Mouse (Mus musculus): ENCODE measurements around the gene Akap9.
"Not testable (repeated sequence)": the region's sequence is repeated elsewhere in the genome, so short reads cannot be mapped to it uniquely, and the experiment has no call there.

Akap9 gene

GRCm38 (mm10) chr5:3969114-3969513 is 41.3 kb downstream of the Akap9 start:
- no peak for DNase-seq (ENCODE audit: low spot score in 2 of 2)

- no peak for DNase-seq (ENCODE audit: low spot score in 2 of 2)
Measured at GRCm38 (mm10) chr5:3970936-3971335, 43.1 kb downstream of the Akap9 start.

GRCm38 (mm10) chr5:3973764-3974163 is 45.9 kb downstream of the Akap9 start:
- no peak for DNase-seq (ENCODE audit: low spot score in 2 of 2)

- DNase-seq (ENCODE audit: low spot score in 2 of 2), result no peak
Measured at GRCm38 (mm10) chr5:3974896-3975295, 47.0 kb downstream of the Akap9 start.

GRCm38 (mm10) chr5:3976111-3976510 is 48.3 kb downstream of the Akap9 start:
- no peak for DNase-seq (ENCODE audit: low spot score in 2 of 2)

- DNase-seq (ENCODE audit: low spot score in 2 of 2), result no peak
Measured at GRCm38 (mm10) chr5:3977904-3978303, 50.0 kb downstream of the Akap9 start.

GRCm38 (mm10) chr5:3989608-3990007 is 61.8 kb downstream of the Akap9 start:
- no peak for DNase-seq (ENCODE audit: low spot score in 2 of 2)

GRCm38 (mm10) chr5:3990499-3990898 is 62.6 kb downstream of the Akap9 start:
- DNase-seq (ENCODE audit: low spot score in 2 of 2), result no peak

GRCm38 (mm10) chr5:4004531-4005469 is 76.9 kb downstream of the Akap9 start:
- no peak for DNase-seq (ENCODE audit: low spot score in 2 of 2)

- no peak for DNase-seq (ENCODE audit: low spot score in 2 of 2)
Measured at GRCm38 (mm10) chr5:4006606-4007005, 78.8 kb downstream of the Akap9 start.

- no peak for DNase-seq (ENCODE audit: low spot score in 2 of 2)
Measured at GRCm38 (mm10) chr5:4008266-4008665, 80.4 kb downstream of the Akap9 start.

GRCm38 (mm10) chr5:4009540-4009939 is 81.7 kb downstream of the Akap9 start:
- no peak for DNase-seq (ENCODE audit: low spot score in 2 of 2)

- not testable (repeated sequence) for DNase-seq (ENCODE audit: low spot score in 2 of 2)
Measured at GRCm38 (mm10) chr5:4017646-4018045, 89.8 kb downstream of the Akap9 start.

- no peak for DNase-seq (ENCODE audit: low spot score in 2 of 2)
Measured at GRCm38 (mm10) chr5:4019377-4019776, 91.5 kb downstream of the Akap9 start.

GRCm38 (mm10) chr5:4020018-4020417 is 92.2 kb downstream of the Akap9 start:
- DNase-seq (ENCODE audit: low spot score in 2 of 2), result no peak

GRCm38 (mm10) chr5:4023186-4023585 is 95.3 kb downstream of the Akap9 start:
- no peak for DNase-seq (ENCODE audit: low spot score in 2 of 2)

- no peak for DNase-seq (ENCODE audit: low spot score in 2 of 2)
Measured at GRCm38 (mm10) chr5:4023742-4024681, 96.2 kb downstream of the Akap9 start.

GRCm38 (mm10) chr5:4024727-4025126 is 96.9 kb downstream of the Akap9 start:
- no peak for DNase-seq (ENCODE audit: low spot score in 2 of 2)

GRCm38 (mm10) chr5:4026336-4026735 is 98.5 kb downstream of the Akap9 start:
- DNase-seq (ENCODE audit: low spot score in 2 of 2), result not testable (repeated sequence)

- DNase-seq (ENCODE audit: low spot score in 2 of 2), result no peak
Measured at GRCm38 (mm10) chr5:4028486-4029173, 100.8 kb downstream of the Akap9 start.

GRCm38 (mm10) chr5:4031846-4032245 is 104.0 kb downstream of the Akap9 start:
- no peak for DNase-seq (ENCODE audit: low spot score in 2 of 2)

GRCm38 (mm10) chr5:4036686-4037085 is 108.8 kb downstream of the Akap9 start:
- no peak for DNase-seq (ENCODE audit: low spot score in 2 of 2)

All from left cerebral cortex, adult 9 months (tissue).